Mouse (Mus musculus) heart, postnatal 25 days (tissue): ENCODE measurements at regions not wholly inside any gene's neighbourhood (a gene's known extent, or its start where the extent isn't known, plus 50 kb on each side); places are given as distances from the start of the nearest gene placed in this dataset.

Experiments used
- DNase-seq: peaks from one replicate; pipeline ENCODE4 v3.0.0; 2022; ENCODE audit warnings: low spot score
- intact Hi-C: fragments of 180-260 bp; cut with DNase I; formaldehyde crosslinking; loops from one replicate; pipeline ENCODE4 v1.15.1; 2025

DNA sequence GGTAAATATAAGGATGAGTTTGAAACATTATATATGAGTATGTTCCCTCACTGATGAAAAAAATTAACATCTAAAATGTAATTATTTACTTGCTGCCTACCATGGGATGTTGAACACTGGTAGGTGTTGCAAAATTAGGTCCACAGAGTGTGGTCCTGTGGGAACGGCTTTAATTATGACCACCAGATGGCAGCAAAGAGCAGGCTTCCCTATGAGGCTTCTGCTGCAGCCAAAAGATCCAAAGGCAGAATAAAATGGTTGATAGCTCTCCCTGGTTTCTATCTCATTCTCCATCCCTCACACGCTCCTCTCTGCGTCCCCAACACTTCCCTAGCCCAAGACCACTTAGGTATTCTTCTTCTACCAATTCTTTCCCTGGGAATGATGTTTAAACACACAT is 54.6 kb upstream of the Cit start:
- intact Hi-C loops: loop anchor here (5.0 to 10.0 kb wide), 2 partner anchors 114 to 217 kb away; no protein-coding TSS in a partner anchor
- DNase-seq: no peak
